Mouse (Mus musculus) hindbrain, embryonic 15.5 days (tissue): Measurements from ENCODE around the gene Fgfr2. TPM values are rescaled to one million over a fixed set of nuclear protein-coding genes. Genes with fewer than 3 reads are reported as not detected.

Experiments used
- ATAC-seq: fragments of 200-750 bp; cut with Nextera tagmentation; 2 replicates; pipeline ENCODE4 v1.8.0; 2017; ENCODE audit warnings: low read depth, moderate number of reproducible peaks, moderate TSS enrichment; ENCODE audit not compliant: low FRiP score
- H3K27ac ChIP-seq: fragments of 300-500 bp; sonication (generic); replicated peaks from 2 replicates; pipeline ENCODE4 v1.5.1; 2015; ENCODE audit warnings: mild to moderate bottlenecking, inconsistent platforms
- H3K27me3 ChIP-seq: fragments of 300-500 bp; sonication (generic); 2 replicates; pipeline ENCODE4 v1.6.1; 2015; ENCODE audit warnings: control low read depth, inconsistent platforms
- H3K36me3 ChIP-seq: fragments of 300-500 bp; sonication (generic); 2 replicates; pipeline ENCODE4 v1.6.1; 2015; ENCODE audit warnings: control low read depth, inconsistent platforms
- H3K4me1 ChIP-seq: fragments of 300-500 bp; sonication (generic); replicated peaks from 2 replicates; pipeline ENCODE4 v1.6.1; 2015; ENCODE audit warnings: control low read depth, inconsistent platforms
- H3K4me2 ChIP-seq: fragments of 300-500 bp; sonication (generic); 2 replicates; pipeline ENCODE4 v1.6.1; 2015; ENCODE audit warnings: moderate library complexity, mild to moderate bottlenecking, inconsistent platforms
- H3K4me3 ChIP-seq: fragments of 300-500 bp; sonication (generic); 2 replicates; pipeline ENCODE4 v1.5.1; 2015; ENCODE audit warnings: mild to moderate bottlenecking, inconsistent platforms
- H3K9ac ChIP-seq: fragments of 300-500 bp; sonication (generic); 2 replicates; pipeline ENCODE4 v1.6.1; 2015; ENCODE audit warnings: inconsistent platforms
- H3K9me3 ChIP-seq: fragments of 300-500 bp; sonication (generic); 2 replicates; pipeline ENCODE4 v1.6.1; 2016; ENCODE audit warnings: control low read depth, inconsistent platforms
- WGBS: fragments of 180-500 bp; shearing (Covaris S2); methylation state at CpG from one replicate; pipeline ENCODE4 v1.1.7; 2015; 5-methylcytosine and 5-hydroxymethylcytosine counted together
- polyA plus RNA-seq: library from polyadenylated mRNA; unstranded; fragments of >200 nt; fragmentation: Nextera tagmentation; extraction: Ambion mirVana; gene quantifications from 2 replicates; pipeline ENCODE4 v1.2.1, GENCODE M21; 2015

Gene Fgfr2
- polyA plus RNA-seq, 1 experiment from 2014 or later: 28.5 TPM

DNA sequence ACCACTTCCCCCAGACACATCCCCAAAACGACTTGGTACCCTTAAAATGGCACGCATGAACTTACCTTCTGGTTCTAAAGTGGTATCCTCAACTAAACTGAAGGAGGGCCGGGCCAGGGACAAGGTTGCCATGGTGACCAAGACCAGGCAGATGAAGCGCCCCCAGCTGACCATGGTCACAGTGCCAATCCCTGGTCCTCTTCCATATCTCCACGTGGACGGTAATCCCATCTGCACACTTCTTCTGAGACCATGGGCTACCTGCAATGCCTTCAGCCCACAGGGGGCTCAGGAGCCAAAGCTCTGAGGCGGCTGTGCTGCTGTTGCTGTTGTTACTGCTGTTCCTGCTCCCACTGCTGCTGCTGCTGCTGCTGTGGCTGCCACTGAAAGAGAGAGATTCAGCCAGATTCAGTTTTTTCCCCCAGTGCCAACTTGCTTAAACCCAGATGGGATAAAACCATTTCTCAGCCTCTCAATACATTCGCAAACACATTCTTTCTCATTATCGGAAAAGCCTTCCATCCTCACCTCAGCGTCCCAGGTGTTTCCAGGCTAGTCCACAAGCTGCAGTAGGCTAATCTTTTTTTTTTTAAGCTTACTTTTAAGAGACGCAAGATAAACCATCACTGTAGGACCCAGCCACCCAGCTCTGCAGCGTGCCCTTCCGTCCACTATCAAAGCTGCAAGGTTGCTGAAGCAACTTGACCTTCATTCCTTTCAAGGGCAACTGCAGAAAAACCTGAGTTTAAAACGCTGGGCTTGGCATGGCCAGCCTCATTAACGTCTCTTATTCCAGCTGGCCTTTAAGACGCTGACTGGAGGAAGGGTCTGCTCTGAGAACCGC, 2861.2 kb downstream of the Fgfr2 start:
- Histone ChIP-seq H3K4me3 (peak overlapping the region; percentile 59), H3K9ac (peak overlapping the region; percentile 21), H3K9me3 (no peaks in the 10 kb centered on the region), H3K36me3 (no peaks in the 10 kb centered on the region), H3K27ac (peak overlapping the region; percentile 50), H3K4me1 (peaks cover 83% of the 10 kb centered on the region), H3K4me2 (peak overlapping the region; percentile 94), H3K27me3 (no peaks in the 10 kb centered on the region)
- ATAC-seq: no peak
- 23% methylated on average over 17 of the region's 17 CpGs for WGBS

GRCm38 (mm10) chr7:130260905-130261683, 2862.1 kb downstream of the Fgfr2 start:
- peaks cover 75% of the 10 kb centered on the region for H3K4me1 ChIP-seq
- H3K27ac ChIP-seq: 0 out of 2 replicates have a peak overlapping the region, but pooled peaks have one; percentile 17
- H3K36me3 ChIP-seq: no peaks in the 10 kb centered on the region
- no peaks in the 10 kb centered on the region for H3K9me3 ChIP-seq
- ATAC-seq: no peak
- 56% methylated on average over 20 of the region's 20 CpGs for WGBS
- no peaks in the 10 kb centered on the region for H3K27me3 ChIP-seq
- no peak overlapping the region for H3K9ac ChIP-seq
- H3K4me3 ChIP-seq: peak overlapping the region; percentile 59
- H3K4me2 ChIP-seq: peak overlapping the region; percentile 94

DNA sequence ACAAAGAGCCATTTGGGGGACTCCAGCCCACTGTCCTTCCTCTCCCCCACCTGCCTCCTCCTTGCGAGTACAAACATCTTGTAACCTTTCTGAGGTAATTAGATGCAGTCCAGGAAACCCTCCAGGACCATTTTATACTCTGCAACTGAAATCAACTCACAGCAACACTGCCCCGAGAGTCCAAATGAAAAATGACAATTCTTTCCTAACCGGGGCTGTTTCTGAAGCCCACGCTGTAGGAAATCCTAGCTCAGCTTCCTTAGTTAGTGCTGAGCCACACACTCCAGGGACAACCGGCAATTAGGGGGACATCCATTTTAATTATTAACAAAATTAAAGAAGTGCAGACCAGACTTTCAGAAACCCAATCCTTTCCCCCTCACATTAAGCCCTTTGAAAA, 2863.1 kb downstream of the Fgfr2 start:
- Histone ChIP-seq H3K9ac (no peak overlapping the region), H3K4me2 (peak overlapping the region; percentile 94), H3K4me1 (peaks cover 68% of the 10 kb centered on the region), H3K36me3 (no peaks in the 10 kb centered on the region), H3K27me3 (no peaks in the 10 kb centered on the region), H3K4me3 (peak overlapping the region; percentile 59; the same call in 1 of the 2 replicates), H3K27ac (no peak overlapping the region), H3K9me3 (no peaks in the 10 kb centered on the region)
- 14% methylated on average over 5 of the region's 5 CpGs for WGBS
- ATAC-seq: no peak

DNA sequence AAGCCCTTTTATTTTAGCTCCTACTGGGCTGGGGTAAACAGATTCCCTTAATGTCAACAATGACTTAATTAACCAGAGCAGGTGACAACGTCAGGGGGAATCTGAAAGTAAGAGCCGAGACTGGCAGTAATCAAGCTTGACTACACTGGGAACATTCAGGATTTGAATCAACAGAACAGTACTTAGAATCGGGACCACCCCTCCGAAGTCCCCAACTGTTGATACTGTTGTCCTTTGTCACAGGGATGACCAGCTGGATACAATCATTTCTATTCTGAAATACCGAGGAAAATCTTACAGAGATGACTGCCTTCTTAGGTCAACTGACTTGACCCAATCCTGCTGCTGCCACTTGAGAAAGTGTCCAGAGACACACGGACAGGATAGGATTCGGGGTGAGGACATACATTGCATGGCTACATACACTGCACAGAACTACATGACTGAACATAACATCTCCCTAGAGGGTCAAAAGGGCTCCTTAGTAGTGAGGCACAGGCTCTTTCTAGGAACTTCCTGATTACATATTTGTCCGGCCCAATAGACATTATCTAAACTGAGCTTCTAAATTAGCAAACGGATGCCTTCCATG, 2864.3 kb downstream of the Fgfr2 start:
- H3K4me1 ChIP-seq: peaks cover 55% of the 10 kb centered on the region
- no peak overlapping the region for H3K27ac ChIP-seq
- no peak for ATAC-seq
- 28% methylated on average over 9 of the region's 9 CpGs for WGBS
- no peak overlapping the region for H3K4me3 ChIP-seq
- H3K27me3 ChIP-seq: no peaks in the 10 kb centered on the region
- H3K36me3 ChIP-seq: no peaks in the 10 kb centered on the region
- peak overlapping the region; percentile 94 for H3K4me2 ChIP-seq
- H3K9me3 ChIP-seq: no peaks in the 10 kb centered on the region
- no peak overlapping the region for H3K9ac ChIP-seq

DNA sequence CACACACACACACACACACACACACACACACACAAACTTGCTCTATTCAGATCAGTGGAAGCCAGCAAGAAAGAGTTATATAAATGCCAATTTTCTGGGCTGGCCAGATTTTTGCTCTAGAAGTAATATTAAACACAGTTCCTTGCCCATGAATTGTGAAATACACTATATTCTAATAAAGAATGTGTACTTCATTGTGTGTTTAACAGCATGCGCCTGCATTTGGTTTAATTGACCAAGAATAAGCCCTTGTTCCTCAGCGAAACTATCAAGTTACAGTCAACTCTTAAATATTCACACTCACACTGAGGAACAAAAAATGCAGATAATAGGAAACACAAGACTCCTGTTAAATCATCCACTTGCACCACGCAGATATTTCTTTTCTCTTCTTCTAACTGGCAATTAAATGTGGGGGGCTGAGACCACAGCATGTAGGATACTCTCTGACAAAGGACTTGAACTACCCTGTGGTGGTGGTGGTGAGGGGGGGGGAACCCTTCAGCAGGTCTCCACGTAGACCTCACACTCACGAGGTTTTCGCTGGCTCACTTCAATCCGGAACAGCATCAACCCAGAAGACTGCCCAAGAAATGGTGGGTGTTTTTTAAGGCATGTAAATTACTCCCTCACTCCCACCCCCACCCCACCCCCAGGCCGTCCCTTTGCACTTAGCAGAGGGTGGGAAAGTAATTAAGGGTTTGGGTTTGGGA, 2865.0 kb downstream of the Fgfr2 start:
- Histone ChIP-seq H3K36me3 (no peaks in the 10 kb centered on the region), H3K27me3 (no peaks in the 10 kb centered on the region), H3K4me1 (peaks cover 51% of the 10 kb centered on the region), H3K4me3 (no peak overlapping the region), H3K9ac (no peak overlapping the region), H3K4me2 (peak overlapping the region; percentile 94), H3K9me3 (no peaks in the 10 kb centered on the region), H3K27ac (no peak overlapping the region)
- no peak for ATAC-seq
- WGBS: 21% methylated on average over 8 of the region's 8 CpGs

- Histone ChIP-seq H3K9ac (no peak overlapping the region), H3K27ac (no peak overlapping the region), H3K4me1 (peaks cover 19% of the 10 kb centered on the region), H3K4me2 (no peak overlapping the region), H3K9me3 (no peaks in the 10 kb centered on the region), H3K4me3 (no peak overlapping the region), H3K36me3 (no peaks in the 10 kb centered on the region), H3K27me3 (no peaks in the 10 kb centered on the region; the same call in 1 of the 2 replicates)
- WGBS: 55% methylated on average over 4 of the region's 4 CpGs
- no peak for ATAC-seq
Observed at GRCm38 (mm10) chr7:130253264-130253663, 2869.9 kb downstream of the Fgfr2 start.

DNA sequence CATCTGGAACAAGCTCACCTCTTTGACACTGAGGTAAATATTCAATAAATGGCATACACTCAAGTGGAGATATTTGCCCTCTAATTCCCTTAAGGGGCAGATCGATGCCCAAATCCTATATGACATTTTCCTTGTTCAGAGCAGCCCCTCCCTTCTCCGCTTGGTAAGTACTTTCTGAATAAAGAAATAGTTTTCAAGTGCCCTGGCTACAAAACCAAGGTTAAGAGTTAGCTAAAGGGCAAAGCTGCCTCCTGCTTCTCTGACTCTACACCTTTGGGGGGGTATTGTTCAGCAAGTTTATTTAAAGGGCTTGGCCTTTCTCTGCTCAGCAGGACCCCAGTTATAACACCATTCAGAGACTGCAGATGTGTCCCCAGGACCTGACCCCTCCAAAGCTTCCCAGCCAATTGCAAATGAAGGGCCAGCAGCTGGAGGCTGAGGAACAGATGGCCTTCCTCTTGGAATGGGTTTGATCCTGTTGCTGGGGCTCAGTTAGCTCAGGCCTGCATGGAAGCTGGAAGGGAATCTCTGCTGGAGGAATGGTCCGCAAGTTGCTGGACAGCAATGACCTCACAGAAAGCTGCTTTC, 2871.1 kb downstream of the Fgfr2 start:
- H3K27me3 ChIP-seq: no peaks in the 10 kb centered on the region; the same call in 1 of the 2 replicates
- ATAC-seq: no peak

GRCm38 (mm10) chr7:130250994-130251393, 2872.2 kb downstream of the Fgfr2 start:
- no peak overlapping the region for H3K4me3 ChIP-seq
- H3K9me3 ChIP-seq: no peaks in the 10 kb centered on the region
- no peak overlapping the region for H3K27ac ChIP-seq
- H3K9ac ChIP-seq: no peak overlapping the region
- H3K27me3 ChIP-seq: no peaks in the 10 kb centered on the region; the same call in 1 of the 2 replicates
- H3K36me3 ChIP-seq: no peaks in the 10 kb centered on the region
- peaks cover 15% of the 10 kb centered on the region for H3K4me1 ChIP-seq
- no peak overlapping the region for H3K4me2 ChIP-seq
- WGBS: 56% methylated on average over 4 of the region's 4 CpGs
- no peak for ATAC-seq

More for the DNA sequence above, 2871.1 kb downstream of the Fgfr2 start:
- Histone ChIP-seq H3K27ac (no peak overlapping the region), H3K9ac (no peak overlapping the region), H3K9me3 (no peaks in the 10 kb centered on the region), H3K4me1 (peaks cover 15% of the 10 kb centered on the region), H3K4me2 (no peak overlapping the region), H3K36me3 (no peaks in the 10 kb centered on the region), H3K4me3 (no peak overlapping the region)
- 37% methylated on average over 3 of the region's 3 CpGs for WGBS

DNA sequence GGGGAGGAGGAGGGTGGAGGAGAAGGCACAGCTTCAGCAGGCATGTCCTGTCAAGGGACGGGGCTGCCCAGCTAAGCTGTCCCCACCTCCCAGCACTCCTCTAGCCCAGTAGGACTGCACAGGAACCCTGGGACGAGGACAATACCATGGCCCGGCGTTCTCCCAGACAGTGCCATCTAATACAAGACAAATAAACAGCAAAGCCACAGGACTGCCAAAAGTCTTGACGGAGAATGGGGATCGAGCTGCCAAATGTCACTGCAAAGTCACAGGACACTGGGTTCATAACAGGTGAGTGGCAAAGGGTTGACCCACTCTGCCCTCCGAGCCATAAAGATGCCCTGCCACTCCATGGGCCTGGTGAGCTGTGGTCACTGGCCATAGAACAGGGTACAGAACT, 2874.7 kb downstream of the Fgfr2 start:
- Histone ChIP-seq H3K27ac (no peak overlapping the region), H3K9me3 (no peaks in the 10 kb centered on the region), H3K36me3 (no peaks in the 10 kb centered on the region), H3K9ac (no peak overlapping the region), H3K4me3 (no peak overlapping the region), H3K4me2 (no peak overlapping the region), H3K4me1 (peaks cover 29% of the 10 kb centered on the region), H3K27me3 (no peaks in the 10 kb centered on the region; the same call in 1 of the 2 replicates)
- WGBS: 66% methylated on average over 7 of the region's 7 CpGs
- ATAC-seq: no peak

DNA sequence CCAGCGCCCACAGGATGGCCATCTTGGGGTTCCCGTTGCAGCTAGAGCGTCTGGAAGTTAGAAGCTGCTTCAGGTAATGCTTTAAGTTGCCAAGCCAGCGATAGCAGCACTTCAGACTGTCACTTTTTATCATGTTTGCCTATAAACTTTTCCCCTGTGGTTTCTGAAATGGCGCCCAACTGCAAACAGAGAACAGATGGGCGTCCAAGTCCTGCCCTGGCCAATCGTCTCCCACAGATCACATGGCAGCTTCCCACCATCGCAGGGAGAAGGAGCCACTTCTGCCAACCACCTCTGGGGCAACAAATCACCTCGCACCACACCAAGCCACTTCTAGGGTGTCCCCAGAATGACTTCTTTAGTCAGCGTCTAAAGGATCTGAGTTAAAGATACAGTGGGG, 2875.3 kb downstream of the Fgfr2 start:
- Histone ChIP-seq H3K9ac (no peak overlapping the region), H3K9me3 (no peaks in the 10 kb centered on the region), H3K27ac (no peak overlapping the region), H3K4me3 (no peak overlapping the region), H3K27me3 (no peaks in the 10 kb centered on the region; the same call in 1 of the 2 replicates), H3K4me1 (peaks cover 29% of the 10 kb centered on the region), H3K36me3 (no peaks in the 10 kb centered on the region), H3K4me2 (no peak overlapping the region)
- no peak for ATAC-seq
- WGBS: 73% methylated on average over 10 of the region's 10 CpGs

- H3K36me3 ChIP-seq: no peaks in the 10 kb centered on the region
- no peak for ATAC-seq
- H3K27me3 ChIP-seq: no peaks in the 10 kb centered on the region; the same call in 1 of the 2 replicates
- H3K4me2 ChIP-seq: no peak overlapping the region
- H3K4me3 ChIP-seq: no peak overlapping the region
- H3K27ac ChIP-seq: no peak overlapping the region
- WGBS: 80% methylated on average over 7 of the region's 7 CpGs
- H3K4me1 ChIP-seq: peaks cover 21% of the 10 kb centered on the region; the same call in 1 of the 2 replicates
- H3K9me3 ChIP-seq: no peaks in the 10 kb centered on the region
- H3K9ac ChIP-seq: no peak overlapping the region
Observed at GRCm38 (mm10) chr7:130246483-130246882, 2876.7 kb downstream of the Fgfr2 start.
